Mouse (Mus musculus): Measurements from ENCODE around the gene Zfp654. TPM values are rescaled to one million over a fixed set of nuclear protein-coding genes. Genes with fewer than 3 reads are reported as not detected.

Gene Zfp654
- total RNA-seq, 2 experiments from 2014 or later, result 16.8 to 17.7 TPM

GRCm38 (mm10) chr16:64803041-64803440, 48.4 kb downstream of the Zfp654 start:
- Histone ChIP-seq H3K27ac (no peak overlapping the region), H3K4me3 (no peak overlapping the region)
- TF ChIP-seq CTCF (IDR thresholded peaks at IDR 0.05), result no peak
- intact Hi-C loops (cut with DNase I), result no loop called here
- no peak for DNase-seq (ENCODE audit: extremely low spot score in 1 of 2, low spot score in 2 of 2)

DNA sequence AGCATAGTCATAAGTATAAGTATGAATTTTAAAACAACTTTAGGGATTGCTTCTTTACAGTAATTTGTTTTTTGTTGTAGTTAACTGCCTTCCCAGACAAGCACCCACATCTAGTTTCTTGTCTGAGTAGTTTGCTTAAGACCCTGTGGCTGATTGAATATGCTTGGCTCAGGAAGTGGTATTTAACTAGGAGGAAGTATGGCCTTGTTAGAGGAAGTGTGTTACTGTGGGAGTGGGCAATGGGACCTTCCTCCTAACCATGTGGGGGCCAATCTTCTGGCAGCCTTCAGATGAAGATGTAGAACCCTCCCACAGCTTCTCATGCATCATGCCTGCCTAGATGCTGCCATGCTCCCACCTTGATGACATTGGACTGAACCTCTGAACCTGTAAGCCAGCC, 49.8 kb downstream of the Zfp654 start:
- intact Hi-C loops (cut with DNase I), result no loop called here
- H3K27ac ChIP-seq, result no peak overlapping the region
- H3K4me3 ChIP-seq, result no peak overlapping the region
- DNase-seq (ENCODE audit: extremely low spot score in 1 of 2, low spot score in 2 of 2), result no peak
- no peak for TF ChIP-seq CTCF (IDR thresholded peaks at IDR 0.05)

DNA sequence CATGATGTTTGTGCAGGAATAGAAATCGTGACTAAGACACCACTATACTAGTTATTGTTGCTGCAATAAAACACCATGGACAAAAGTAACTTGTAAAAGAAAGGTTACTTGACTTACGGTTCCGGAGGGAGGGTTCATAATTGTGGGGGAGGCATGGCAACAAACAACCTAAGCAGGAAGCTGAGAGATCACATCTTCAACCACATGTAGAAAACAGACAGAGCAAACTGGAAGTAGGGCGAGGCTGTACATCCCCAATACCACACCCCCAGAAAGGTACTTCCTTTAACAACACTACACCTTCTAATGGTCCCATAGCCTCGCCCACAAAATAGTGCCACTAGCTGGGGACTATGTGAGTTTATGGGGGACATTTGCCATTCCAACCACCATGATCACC, 51.1 kb downstream of the Zfp654 start:
- DNase-seq (ENCODE audit: extremely low spot score in 1 of 2, low spot score in 2 of 2), result no peak
- Histone ChIP-seq H3K4me3 (no peak overlapping the region), H3K27ac (no peak overlapping the region)
- TF ChIP-seq CTCF (IDR thresholded peaks at IDR 0.05), result no peak
- intact Hi-C loops (cut with DNase I), result no loop called here

DNA sequence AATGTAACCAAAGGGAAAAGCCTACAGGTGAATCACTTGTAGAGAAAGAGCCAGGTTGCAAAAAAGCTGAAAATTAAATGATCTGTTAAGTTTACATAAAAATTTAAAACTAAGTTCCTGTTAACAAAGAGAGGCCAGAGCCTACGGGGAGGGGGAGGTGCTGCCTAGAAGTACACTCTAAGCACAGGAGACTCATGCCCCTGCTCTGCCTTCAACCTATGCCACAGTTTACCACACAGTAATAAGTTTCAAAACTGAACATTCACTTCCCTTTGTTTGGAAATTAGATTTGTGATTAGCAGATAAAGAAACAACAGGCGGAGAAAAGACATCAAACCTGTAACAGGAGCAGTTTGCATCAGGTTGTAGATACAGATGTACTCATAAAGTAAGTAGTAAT, 56.6 kb downstream of the Zfp654 start:
- TF ChIP-seq CTCF (IDR thresholded peaks at IDR 0.05), result no peak
- no peak for DNase-seq (ENCODE audit: extremely low spot score in 1 of 2, low spot score in 2 of 2)
- no peak overlapping the region for H3K27ac ChIP-seq
- intact Hi-C loops (cut with DNase I), result no loop called here
- no peak overlapping the region for H3K4me3 ChIP-seq

DNA sequence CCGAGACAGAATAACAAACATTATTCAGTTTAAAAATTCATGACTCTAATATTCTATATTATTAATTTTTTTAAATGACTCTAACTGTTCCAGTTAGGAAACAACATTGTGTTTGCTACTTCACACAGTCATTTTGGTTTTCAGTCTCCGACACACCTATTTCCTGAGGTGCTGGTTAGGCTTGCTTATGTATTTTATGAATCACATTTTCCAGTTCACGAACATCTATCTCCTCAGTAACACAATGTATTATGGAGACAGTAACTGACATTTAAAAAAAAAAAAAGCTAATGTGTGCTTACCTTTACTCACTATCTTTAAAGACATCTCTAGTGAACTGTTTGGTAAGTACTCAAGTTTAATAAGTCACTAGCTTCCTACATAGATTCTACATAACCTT, 61.7 kb downstream of the Zfp654 start:
- Histone ChIP-seq H3K4me3 (no peak overlapping the region), H3K27ac (no peak overlapping the region)
- no peak for TF ChIP-seq CTCF (IDR thresholded peaks at IDR 0.05)
- DNase-seq (ENCODE audit: extremely low spot score in 1 of 2, low spot score in 2 of 2), result no peak
- intact Hi-C loops (cut with DNase I), result no loop called here

- Histone ChIP-seq H3K4me3 (no peak overlapping the region), H3K27ac (no peak overlapping the region)
- DNase-seq (ENCODE audit: extremely low spot score in 1 of 2, low spot score in 2 of 2), result no peak
- intact Hi-C loops (cut with DNase I), result no loop called here
- TF ChIP-seq CTCF (IDR thresholded peaks at IDR 0.05), result no peak
Observed at GRCm38 (mm10) chr16:64775516-64775915, 75.9 kb downstream of the Zfp654 start.

DNA sequence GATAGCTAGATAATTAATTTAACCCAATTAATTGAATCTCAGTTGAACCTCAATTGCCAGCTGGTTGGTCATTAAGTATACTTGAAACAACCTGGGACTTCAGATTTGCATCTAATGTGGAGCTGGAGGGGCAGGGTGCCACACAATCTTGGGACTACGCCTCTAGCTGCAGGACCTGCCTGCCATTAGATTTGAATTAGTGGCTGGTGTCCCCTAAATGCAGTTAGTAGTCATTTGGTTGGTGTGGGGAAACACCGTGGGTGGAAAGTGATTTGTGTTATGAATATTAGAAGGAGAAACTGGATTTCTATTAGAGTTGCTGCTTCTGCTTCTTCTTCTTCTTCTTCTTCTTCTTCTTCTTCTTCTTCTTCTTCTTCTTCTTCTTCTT, 80.0 kb downstream of the Zfp654 start:
- no peak for TF ChIP-seq CTCF (IDR thresholded peaks at IDR 0.05)
- intact Hi-C loops (cut with DNase I), result loop anchor here (2.0 kb wide), 1 partner anchor 81 kb away; no protein-coding TSS in a partner anchor
- peak overlapping the region; percentile 88 for H3K27ac ChIP-seq
- H3K4me3 ChIP-seq, result peak overlapping the region; percentile 87
- no peak for DNase-seq (ENCODE audit: extremely low spot score in 1 of 2, low spot score in 2 of 2)

DNA sequence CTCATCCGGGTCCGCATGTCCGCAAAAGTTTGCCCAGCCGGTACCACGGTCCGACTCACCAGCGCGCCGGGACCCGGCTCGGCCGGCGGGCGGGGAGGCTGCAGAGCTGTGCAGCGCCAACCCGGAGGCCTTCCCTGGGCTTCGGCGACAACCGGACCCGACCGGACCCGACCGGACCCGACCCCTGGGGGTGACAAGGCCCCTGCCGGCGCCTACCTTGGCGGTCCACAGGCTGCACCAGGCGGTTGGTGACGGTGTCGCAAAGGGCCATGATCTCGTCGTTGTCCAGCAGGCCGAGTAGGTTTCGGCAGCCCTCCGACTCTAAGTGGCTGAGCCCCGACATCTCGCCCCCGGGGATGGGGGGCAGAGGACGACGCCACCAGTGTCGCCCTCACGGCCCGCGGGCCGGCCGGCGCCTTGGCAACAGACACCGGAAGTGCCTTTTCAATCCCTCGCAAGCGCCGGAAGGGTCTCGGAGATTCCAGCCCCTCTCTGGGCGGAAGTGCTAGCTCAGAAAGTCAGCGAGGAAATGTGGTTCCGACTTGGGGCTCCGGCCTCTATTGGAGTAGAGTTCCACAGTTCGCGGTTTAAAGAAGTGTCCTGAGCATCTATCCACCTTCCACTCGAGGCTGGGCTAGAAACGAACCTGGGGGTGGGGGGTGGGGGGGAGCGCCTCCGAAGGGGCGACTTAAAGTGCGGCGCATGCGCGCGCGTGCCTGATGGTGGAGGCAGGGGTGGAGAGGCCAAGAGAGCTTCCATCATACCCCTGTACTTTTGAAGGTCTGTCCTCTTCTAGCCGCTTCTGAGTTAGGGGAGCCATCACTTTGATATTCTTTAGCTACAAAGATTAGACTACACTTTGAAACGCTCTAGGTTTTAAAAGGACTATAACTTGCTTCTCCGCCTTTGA, 80.7 kb downstream of the Zfp654 start, which contains the start of gene 4930453N24Rik:
4930453N24Rik (minus strand) TSS at position 641 of the 910 bp plus-strand sequence.
- intact Hi-C loops (cut with DNase I), result loop anchor here (2.0 kb wide), 1 partner anchor 82 kb away; no protein-coding TSS in a partner anchor
- DNase-seq (ENCODE audit: extremely low spot score in 1 of 2, low spot score in 2 of 2), result peak; percentile 80 to 82
- TF ChIP-seq CTCF (IDR thresholded peaks at IDR 0.05), result no peak
- H3K4me3 ChIP-seq, result peak within 1 kb of the TSS; percentile 87
- H3K27ac ChIP-seq, result peak within 1 kb of the TSS; percentile 88

DNA sequence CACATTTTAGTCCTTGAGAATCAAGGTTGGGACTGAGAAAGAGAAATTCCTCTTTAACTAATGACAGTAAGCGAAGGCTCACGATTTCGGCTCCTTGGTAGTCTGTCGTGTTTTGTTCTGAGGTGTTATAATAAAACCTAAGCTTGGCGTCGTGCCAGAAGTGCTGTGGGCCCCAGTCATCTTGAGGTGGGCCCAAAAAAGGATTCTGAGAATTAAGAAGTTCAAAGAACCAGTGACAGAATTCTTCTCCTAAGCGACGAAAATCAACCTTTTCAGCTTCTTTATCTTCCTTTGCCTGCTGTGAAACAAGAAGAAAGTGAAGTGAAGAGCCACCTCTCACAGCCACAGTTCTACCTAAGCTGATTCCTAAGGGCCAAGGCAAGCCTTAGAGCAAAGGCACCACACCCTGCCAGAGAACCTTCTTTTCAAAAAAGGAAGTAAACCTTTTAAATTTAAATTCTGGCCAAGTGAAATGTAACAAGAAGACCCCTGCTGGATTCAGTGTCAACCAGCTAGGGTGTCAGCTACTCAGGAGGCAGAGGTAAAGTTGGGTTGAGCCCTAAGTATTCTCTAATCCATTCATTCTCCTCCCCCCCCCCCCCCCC, 84.7 kb downstream of the Zfp654 start:
- no peak for DNase-seq (ENCODE audit: extremely low spot score in 1 of 2, low spot score in 2 of 2)

GRCm38 (mm10) chr16:64759245-64759626, 92.2 kb downstream of the Zfp654 start:
- TF ChIP-seq CTCF (IDR thresholded peaks at IDR 0.05), result no peak
- intact Hi-C loops (cut with DNase I), result loop anchor here (10.0 kb wide), 1 partner anchor 736 kb away; no protein-coding TSS in a partner anchor

More for the DNA sequence above, 84.7 kb downstream of the Zfp654 start:
- TF ChIP-seq CTCF (IDR thresholded peaks at IDR 0.05), result no peak
- intact Hi-C loops (cut with DNase I), result no loop called here
- Histone ChIP-seq H3K27ac (no peak overlapping the region), H3K4me3 (no peak overlapping the region)

GRCm38 (mm10) chr16:64758561-64759244, 92.7 kb downstream of the Zfp654 start:
- intact Hi-C loops (cut with DNase I), result loop anchor here (10.0 kb wide), 1 partner anchor 736 kb away; no protein-coding TSS in a partner anchor
- DNase-seq (ENCODE audit: extremely low spot score in 1 of 2, low spot score in 2 of 2), result no peak
- no peak overlapping the region for H3K4me3 ChIP-seq
- H3K27ac ChIP-seq, result no peak overlapping the region
- no peak for TF ChIP-seq CTCF (IDR thresholded peaks at IDR 0.05)

More at GRCm38 (mm10) chr16:64759245-64759626, 92.2 kb downstream of the Zfp654 start:
- Histone ChIP-seq H3K27ac (no peak overlapping the region), H3K4me3 (no peak overlapping the region)
- DNase-seq (ENCODE audit: extremely low spot score in 1 of 2, low spot score in 2 of 2), result no peak

All from left cerebral cortex, adult 2 months (tissue).